Mouse (Mus musculus) B cell, adult 2 months (primary cell): ENCODE measurements at regions not wholly inside any gene's neighbourhood (a gene's known extent, or its start where the extent isn't known, plus 50 kb on each side); places are given as distances from the start of the nearest gene placed in this dataset.

ENCODE experiments used
- DNase-seq, 2 experiments: peaks; one replicate each; pipeline ENCODE4 v3.0.0; 2022

DNA sequence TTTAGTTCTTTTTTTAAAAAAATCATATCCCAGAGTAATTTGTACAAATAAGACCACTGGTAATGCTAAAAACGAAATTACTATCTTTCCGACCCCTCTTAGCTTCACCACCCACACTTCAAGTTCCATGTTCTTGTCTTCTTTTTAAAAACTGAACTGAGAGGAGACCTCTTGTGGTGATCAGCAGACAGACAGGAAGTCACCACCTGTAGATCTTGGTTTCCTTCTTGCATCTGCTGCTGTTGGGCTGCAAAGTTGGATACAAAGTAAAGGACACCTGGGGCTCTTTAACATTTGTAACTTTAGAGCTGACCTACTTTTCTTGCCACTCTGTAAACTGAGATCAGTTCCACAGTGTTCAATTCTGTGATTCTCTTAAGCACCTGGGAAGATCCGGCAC is 216.4 kb downstream of the Cog6 start:
- peak; percentile 27 to 31 for DNase-seq

DNA sequence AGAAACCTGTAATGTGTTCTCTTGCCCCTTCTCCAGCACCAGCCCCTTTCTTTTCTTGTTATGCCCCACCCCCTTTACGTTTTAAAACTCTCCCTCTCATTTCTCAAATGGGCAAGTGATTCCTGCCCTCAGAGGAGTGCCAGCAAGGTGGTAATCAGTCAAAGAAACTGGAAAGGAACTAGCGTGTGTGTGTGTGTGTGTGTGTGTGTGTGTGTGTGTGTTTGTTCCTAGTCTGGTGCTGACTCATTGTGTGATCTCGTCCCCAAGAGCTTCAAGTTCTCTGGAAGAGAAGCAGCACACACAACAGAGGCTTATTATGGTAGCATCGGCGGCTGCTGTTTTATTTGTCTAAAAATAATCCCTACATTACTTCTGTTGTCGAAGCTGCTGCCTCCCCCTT is 219.2 kb downstream of the Cog6 start:
- no peak for DNase-seq

DNA sequence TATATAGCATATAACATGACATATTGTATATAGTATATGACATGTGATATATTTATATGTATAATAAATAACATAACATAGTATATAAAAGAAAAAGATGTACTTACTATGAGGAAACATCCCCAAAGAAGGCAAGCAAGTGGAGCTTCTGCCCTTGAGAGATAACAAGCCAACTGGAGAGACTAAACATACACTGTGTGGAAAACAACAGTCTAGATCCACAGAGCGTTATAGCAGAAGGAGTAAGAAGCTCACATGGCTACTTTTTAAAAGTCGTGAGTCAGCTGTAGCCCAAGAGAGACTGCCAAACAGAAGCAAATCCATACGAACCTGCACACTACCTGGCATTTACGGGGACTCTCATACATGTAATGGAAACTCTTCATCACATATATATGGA is 219.9 kb downstream of the Cog6 start:
- DNase-seq = no peak

DNA sequence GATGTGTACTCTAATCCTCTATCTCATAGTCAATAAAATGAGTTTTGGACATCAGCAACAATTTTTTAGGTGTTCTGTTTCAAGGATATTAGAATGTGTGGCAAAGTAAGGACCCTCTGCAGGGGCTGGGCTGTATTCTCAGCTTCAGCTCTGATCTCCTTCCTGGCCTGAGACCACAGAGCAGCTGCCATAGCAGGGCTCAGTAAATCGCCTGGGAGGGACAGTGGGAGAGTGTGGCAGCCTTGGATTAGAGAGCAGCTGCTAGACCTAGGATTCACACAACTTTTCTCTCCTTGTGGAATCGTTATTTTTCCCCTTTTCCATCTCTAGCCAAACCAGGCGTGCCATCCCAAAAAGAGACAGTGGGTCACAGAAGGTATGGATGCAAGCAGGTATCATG is 222.8 kb downstream of the Cog6 start:
- DNase-seq = no peak

DNA sequence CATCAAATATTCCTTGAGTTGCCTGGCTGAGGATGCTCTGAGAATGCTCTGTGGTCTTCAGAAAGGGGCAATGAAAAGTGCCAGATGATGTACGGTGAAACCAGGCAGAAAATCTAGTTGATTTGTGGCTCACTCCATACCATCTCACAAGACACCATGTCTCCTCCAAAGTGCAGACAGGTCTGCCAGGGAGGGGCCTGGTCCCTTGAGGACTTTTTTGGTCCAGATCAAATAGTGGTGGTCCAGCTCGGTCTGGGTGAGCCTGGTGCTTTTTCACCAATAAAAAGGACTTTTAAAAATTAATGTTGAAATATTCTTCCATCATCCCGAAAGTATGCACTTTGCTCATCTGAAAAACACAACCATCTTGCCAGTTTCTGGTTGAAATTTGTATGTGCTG is 224.2 kb downstream of the Cog6 start:
- no peak for DNase-seq

DNA sequence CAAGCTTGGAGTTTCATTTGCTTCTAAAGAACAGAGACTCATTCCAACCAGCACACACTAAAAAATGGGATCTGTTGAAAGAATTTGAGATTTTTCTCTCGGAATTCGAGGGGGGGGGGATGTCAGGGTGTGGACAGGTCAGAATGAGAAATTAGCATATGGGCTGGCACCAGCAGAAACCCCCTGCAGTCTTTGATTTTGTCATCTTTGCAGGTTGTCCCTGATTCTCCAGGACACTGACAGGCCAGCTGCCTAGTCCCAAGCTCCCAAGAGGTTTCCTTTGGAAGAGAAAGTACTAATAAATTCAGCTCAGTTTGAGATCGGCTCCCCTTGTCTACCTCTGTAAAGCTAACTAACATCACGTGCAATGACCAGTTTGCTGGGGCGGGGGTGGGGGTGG is 224.9 kb downstream of the Cog6 start:
- no peak for DNase-seq

DNA sequence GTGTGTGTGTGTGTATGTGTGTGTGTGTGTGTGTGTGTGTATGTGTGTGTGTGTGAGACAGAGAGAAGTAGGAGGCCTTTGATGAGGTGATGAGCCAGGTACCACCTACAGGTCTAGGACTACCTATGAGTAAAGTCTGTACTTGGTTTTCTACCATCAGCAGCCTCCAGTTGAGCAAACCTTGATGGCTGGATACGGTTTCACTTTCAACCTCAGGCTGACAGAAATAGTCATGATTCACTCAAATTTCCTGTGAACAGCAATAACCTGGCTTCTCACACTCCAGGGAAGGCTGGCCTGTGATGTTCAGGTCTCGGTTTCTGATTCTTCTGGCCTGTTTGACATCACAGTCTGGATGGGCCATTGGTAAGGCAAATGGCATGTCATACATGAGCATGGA is 226.1 kb downstream of the Cog6 start:
- no peak for DNase-seq

DNA sequence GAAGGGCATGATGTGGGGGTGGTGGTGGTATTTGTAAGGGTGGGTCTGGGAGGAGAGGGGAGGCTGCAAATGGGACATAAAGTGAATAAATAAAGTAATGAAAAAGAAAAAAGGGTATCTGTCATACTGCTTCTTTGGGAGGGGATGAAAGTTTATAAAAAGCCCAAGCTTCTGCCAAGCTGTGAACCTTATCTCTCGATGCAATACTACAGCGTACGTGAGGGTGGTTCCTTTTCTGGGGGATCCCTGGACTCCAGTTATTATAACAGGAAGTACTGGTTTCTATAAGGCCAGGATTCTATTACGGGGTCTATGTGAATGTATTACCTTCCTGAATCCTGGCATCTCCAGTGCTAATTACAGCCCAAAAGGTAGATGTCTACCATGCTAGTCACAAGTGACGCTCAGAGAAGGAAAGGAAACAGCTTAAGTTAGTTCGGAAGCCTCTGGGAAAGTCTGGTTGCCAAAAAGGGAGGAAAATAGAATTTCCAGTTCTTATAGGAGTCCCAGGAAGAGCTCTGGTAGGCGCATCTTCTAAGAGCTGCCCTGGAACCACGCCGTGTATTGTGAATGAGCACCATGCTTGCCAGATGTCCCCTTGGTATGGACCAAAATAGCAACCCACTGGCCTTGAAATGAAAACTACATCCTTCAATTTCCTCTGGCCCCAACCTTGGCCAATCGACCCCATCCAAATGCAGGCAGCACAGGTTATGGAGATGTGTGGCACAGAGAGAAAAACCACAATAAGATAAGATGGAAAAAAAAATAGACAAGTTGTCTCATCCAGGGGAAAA is 228.9 kb downstream of the Cog6 start:
- DNase-seq = no peak

- no peak for DNase-seq
Observed at GRCm38 (mm10) chr3:52785595-52785994, 231.4 kb downstream of the Cog6 start.

DNA sequence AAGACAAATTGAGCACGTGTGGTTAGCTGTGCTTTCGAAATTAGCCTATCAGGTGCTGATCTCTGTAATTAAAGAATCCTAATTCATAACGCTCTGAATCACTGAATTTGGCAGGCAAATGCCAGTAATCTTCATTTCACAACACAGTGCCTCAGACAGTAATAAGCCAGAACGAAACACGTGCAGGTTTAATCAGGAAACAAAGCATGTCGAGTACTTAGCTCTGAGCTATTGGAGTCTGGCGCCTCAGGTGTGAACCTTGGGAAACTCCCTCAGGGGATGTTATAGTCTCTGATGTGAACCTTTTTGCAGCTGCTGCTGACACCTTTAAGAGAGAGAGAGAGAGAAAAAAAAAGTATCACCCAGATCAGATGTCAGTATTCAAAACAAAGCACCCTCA is 232.6 kb downstream of the Cog6 start:
- DNase-seq = no peak

DNA sequence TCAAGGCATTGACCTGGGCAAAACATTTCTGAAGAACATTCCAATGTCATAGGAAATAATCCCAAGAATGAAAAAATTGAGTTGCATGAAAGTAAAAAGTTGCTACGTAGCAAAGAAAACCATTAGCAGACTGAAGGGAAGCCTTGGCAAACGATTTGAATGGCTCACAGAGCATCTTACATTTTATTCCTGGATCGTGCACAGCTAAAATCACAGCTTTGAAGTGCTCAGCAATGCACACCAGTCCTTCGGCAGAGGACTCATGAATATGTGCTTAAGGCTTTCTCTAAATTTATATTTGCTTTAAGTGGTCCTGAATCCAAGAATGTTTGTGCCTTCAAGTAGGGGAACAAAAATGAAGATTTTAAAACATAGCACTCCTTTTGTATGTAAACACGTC is 234.5 kb downstream of the Cog6 start:
- no peak for DNase-seq

DNA sequence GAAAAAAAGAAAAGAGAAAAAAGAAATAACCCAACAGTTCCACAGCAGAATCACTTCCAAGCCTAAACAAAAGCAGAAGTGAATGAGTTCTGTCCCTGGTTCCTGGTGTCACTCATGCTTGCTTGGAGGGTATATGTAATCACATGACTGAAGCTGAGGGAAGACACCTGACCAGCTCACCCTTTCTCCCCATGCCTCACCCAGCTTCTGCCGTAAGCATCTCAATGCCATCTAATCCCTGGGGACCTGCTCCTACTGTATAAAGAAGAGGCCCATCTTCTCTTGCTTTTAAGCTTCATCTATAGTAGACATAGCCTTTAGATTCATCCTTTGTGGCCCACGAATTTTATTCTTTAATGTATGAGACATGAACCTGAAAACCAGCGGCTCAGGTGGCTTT is 235.5 kb downstream of the Cog6 start:
- peak; percentile 27 to 51 for DNase-seq

DNA sequence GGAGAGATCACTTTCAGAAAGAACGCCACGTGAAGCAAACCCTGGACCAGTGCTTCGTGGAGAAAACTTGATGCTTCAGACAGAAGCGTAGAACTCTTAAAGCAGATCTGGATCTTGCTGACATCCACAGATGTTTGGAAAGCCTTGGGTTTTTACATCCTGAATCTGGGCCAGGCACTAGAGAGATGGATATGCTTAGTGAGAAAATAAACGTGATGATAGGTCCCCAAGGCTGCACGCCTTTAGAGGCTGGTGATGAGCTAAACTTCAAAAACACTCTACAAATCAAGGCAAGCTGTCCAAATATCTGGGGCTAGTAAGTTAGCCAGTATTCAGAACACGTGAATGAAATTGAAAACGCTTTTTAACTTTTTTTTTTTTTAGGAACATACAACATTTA is 236.7 kb downstream of the Cog6 start:
- no peak for DNase-seq

- no peak for DNase-seq
Observed at GRCm38 (mm10) chr3:52775875-52776274, 241.2 kb downstream of the Cog6 start.

- no peak for DNase-seq
Observed at GRCm38 (mm10) chr3:52775156-52775555, 241.9 kb downstream of the Cog6 start.

- DNase-seq = no peak
Observed at GRCm38 (mm10) chr3:52774734-52775133, 242.3 kb downstream of the Cog6 start.

DNA sequence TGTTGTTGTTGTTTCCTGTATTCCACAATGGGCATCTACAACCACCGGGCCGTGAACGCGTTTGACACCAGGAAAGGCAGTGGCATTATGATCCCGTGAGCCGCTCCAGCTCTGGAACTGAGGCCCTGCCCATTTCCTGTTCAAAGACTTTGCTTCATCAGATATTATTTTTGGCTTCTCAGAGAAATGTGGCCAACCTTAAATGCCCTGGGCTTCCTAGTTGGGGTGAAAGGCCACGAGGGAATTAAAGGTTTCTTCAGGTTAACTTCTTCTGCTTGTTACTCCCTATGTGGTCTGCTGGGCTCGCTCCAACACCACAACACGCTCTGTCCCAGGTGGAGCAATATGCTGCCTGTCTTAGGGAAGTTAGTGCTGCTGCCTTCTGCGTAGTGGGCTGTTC is 249.8 kb downstream of the Cog6 start:
- DNase-seq = peak in 1 of 2 experiments; percentile 34

DNA sequence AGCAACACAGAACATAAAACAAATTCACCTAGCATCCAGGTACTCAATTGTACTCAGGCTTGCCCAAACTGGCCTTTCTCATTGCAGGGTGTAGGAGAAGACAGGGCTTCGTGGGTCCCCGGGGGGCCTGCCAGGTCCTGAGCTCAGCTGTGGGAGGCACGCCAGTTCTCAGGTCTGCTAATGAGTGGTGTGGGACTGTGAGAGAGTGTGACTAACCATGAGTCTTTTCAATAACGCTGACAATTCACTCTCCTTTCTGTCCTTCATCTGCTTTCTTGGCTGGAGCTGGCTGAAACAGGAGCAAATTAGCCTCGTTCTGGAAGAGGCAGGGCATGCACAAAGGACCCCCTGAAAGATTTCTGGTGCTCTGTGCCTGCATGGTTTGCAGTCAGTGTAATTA is 250.2 kb downstream of the Cog6 start:
- no peak for DNase-seq

- no peak for DNase-seq
Observed at GRCm38 (mm10) chr3:52764166-52764565, 252.9 kb downstream of the Cog6 start.

GRCm38 (mm10) chr3:52763660-52764059 is 253.4 kb downstream of the Cog6 start:
- DNase-seq = no peak

DNA sequence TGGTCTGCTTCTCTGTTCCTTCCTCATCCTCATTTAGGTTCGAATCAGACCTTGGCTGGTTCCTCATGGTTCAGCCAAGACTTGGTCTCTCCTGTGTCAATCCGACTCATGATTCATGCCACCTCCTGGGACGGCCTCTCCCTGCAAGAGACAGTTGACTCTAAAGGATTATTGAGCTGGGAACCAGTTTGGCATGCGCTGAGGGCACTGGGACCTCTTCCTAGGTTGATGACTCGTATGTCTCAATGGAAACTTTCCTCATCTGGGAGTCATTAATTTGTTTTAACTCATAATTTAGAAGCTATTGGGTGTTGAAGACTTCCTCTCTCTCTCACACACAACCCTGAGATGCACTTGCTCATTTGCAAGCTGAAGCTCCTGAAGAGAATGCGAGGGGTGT is 254.5 kb downstream of the Cog6 start:
- no peak for DNase-seq

- DNase-seq = no peak
Observed at GRCm38 (mm10) chr3:52759846-52760245, 257.2 kb downstream of the Cog6 start.

GRCm38 (mm10) chr3:52758561-52758960 is 258.5 kb downstream of the Cog6 start:
- DNase-seq = peak; percentile 68 to 75

DNA sequence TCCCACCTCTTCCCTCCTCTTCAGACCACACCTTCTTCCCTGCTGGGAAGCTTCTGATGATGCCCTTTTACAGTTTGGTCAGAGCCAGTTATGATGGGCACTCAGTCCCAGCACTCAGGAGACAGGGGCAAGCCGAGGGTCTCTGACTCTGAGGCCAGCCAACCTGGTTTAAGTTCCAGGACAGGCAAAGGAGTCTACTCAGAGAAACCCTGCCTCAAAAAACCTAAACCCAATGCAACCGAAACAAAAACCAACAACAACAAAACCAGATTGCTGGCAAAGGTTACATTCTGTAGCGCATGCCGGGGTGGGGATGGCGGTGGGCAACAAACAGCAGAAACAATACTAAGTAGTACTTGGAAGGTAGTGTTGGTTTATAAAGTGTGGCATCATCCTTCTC is 260.2 kb downstream of the Cog6 start:
- DNase-seq = no peak

- no peak for DNase-seq
Observed at GRCm38 (mm10) chr3:52756006-52756405, 261.0 kb downstream of the Cog6 start.
